Mouse (Mus musculus) brain, embryonic 18.5 days (tissue): ENCODE results near the gene Esx1.

Experiments
- DNase-seq: peaks from one replicate; pipeline ENCODE4 v3.0.0-alpha.2; 2012; ENCODE audit warnings: low read depth, low spot score

Esx1 gene

GRCm38 (mm10) chrX:137121718-137122117, at the start of gene Esx1:
Esx1 (minus strand) TSS chrX:137122083.
- no peak for DNase-seq

DNA sequence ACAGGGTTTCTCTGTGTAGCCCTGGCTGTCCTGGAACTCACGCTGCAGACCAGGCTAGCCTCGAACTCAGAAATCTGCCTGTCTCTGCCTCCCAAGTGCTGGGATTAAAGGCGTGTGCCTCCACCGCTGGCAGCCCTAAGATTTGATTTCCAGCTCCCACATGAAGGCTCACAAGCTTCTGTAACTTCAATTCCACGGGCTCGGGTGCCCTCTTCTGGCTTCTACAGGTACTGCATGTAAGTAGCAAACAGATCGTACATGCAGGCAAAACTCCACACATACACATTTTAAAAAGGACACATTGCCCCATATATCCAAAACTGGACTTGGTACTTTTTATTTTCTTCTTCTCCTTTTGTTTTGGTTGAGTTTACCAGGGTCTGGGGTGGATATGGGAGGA, 48.1 kb upstream of the Esx1 start:
- no peak for DNase-seq

- DNase-seq, result no peak
Measured at GRCm38 (mm10) chrX:137167658-137168057, 45.8 kb upstream of the Esx1 start.

GRCm38 (mm10) chrX:137165621-137166020, 43.7 kb upstream of the Esx1 start:
- DNase-seq, result no peak

- no peak for DNase-seq
Measured at GRCm38 (mm10) chrX:137162700-137163099, 40.8 kb upstream of the Esx1 start.

- no peak for DNase-seq
Measured at GRCm38 (mm10) chrX:137160971-137161370, 39.1 kb upstream of the Esx1 start.

DNA sequence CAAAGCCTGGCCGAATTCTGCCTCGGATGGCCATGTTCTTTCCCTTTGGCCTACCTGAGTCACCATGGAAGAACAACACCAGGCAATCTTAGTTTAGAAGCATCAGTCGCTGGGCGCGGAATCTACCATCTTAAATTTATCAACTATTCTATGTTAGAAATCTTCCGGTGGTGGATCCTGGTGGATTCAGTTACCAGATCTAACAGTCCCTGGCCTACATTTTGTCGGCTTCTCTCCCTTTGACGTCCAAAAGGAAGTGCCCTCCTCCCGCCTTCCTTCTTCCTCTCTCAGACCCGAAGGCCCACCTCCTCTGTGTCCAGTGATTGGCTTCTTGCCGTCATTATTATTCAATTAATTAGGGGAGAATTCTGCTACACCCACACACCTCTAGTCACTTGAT, 27.2 kb upstream of the Esx1 start:
- DNase-seq, result no peak

DNA sequence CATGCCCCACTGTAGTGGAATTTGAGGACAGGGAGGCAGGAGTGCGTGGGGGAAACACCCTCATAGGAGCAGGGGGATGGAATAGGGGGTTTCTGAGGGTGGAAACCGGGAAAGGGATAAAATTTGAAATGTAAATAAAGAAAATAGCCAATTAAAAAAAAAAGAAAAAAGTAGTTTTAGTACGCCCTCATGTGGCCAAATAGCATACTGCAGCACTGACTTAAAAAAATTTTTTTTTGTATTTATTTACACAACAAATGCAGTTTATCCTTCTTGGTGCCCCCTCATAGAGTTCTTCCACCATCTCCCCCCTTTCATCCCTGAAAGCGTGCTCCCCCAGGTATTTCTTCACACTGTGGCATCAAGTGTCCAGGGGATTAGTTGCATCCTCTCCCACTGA, 22.8 kb upstream of the Esx1 start:
- no peak for DNase-seq

- no peak for DNase-seq
Measured at GRCm38 (mm10) chrX:137143726-137144125, 21.8 kb upstream of the Esx1 start.

DNA sequence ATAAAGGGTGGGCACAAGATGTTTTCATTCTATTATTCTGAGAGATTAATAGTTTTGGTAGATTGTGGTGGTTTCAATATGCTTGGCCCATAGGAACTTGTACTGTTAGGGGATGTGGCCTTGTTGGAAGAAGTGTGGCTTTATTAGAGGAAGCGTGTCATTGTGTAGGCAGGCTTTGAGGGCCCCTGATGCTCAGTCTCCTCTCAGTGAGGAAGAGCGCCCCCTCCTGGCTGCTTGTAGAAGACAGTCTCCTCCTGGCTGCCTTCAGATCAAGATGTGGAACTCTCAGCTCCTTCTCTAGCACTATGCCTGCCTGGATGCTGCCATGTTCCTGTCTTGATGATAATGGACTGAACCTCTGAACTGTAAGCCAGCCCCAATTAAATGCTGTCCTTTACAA, 20.7 kb upstream of the Esx1 start:
- DNase-seq, result no peak

GRCm38 (mm10) chrX:137141669-137142068, 19.8 kb upstream of the Esx1 start:
- DNase-seq, result no peak

DNA sequence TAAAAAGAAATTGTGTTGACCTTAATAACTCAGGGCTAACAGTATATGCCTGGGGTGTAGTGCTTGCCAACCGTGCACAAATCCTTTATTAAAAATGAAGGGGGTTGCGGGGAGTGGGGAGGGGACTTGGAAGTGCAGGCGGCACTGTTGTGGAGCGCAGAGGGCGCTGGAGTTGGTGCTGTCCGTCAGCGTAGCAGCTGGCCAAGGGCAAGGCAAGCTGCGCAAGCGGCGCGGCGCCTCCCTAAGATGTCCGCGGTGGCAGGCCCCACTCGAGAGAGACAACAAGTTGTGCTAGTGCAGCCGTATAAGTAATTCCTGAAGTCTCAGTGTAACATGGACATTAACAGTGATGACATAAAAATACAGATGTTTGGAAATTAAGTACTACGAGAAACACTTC, 5.7 kb upstream of the Esx1 start:
- no peak for DNase-seq

- DNase-seq, result no peak
Measured at GRCm38 (mm10) chrX:137119675-137120423, 2.0 kb downstream of the Esx1 start.

DNA sequence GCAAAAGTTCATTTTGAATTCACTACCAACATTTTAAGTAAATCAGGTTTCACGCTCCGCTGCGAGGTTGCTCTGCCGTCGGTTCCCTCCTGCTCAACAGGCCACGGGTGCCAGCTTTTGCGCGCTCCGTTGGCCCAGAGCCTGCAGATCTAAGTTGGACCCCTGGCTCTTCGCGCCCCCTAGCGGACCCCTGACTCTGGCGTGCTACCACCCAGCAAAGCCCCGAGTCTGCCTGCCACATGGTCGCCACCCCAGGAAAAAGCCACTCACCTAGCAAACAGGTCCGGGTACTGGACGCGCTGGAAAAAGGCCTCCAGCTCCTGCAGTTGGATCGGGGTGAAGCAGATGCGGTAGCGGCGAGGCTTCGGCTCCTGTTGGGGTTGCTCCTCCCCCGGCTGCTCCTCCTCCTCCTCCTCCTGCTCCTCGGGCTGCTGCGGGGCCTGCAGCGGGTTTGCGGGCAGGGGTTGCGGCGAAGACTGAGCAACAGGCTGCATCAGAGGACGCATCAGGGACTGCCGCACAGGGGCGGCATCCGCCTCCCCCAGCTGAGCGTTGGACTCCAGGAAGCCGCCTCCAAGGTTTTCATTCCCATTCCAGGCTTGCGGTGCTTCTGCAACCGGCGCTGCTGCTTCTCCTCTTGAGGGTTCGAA, 3.7 kb downstream of the Esx1 start:
- no peak for DNase-seq

- DNase-seq, result no peak
Measured at GRCm38 (mm10) chrX:137106498-137106897, 15.4 kb downstream of the Esx1 start.

GRCm38 (mm10) chrX:137104531-137104930, 17.4 kb downstream of the Esx1 start:
- no peak for DNase-seq
